Mouse (Mus musculus) erythroid progenitor cell, adult 5-6 weeks (primary cell): Measurements from ENCODE around the gene Mb21d2. TPM values are rescaled to one million over a fixed set of nuclear protein-coding genes. Genes with fewer than 3 reads are reported as not detected.

ENCODE experiments used
- ATAC-seq: replicated peaks from 2 replicates; pipeline ENCODE4 v1.8.0; 2016; ENCODE audit warnings: moderate number of reproducible peaks, mild to moderate bottlenecking, moderate TSS enrichment, inconsistent platforms; ENCODE audit not compliant: poor library complexity, low FRiP score, severe bottlenecking
- total RNA-seq, 2 experiments: library from RNA; stranded (forward) in 1 of 2; stranded (reverse) in 1 of 2; fragments of 150-400 nt in 1 of 2; fragments of 186-747, 209-891 nt in 1 of 2; gene quantifications; 2 replicates each; pipeline versions ENCODE4 v1.2.3 to v1.2.4; 2015 to 2017; ENCODE audit warnings: low replicate concordance in 2 of 2

The Mb21d2 gene
- total RNA-seq, 2 experiments from 2014 or later, result not detected

DNA sequence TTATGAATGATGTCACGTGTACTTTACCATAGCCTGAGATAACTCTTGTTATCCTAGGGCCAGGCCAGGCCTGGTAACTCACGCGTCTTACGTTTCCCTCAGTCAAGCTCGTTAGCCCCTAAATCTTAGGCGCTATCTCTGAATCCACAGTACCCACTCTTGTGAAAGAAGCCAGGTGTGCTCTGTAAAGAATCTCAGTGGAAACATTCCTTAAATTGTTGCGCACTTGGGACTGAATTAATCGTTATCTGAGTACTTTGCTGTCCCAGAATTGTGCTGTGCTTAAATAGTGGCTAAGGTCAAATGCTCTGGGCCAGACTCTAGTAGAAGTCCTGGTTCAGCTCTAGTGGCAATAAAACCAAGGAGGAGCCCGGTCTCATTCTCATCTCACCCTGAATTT lies 60.6 kb downstream of the Mb21d2 start:
- ATAC-seq, result no peak

DNA sequence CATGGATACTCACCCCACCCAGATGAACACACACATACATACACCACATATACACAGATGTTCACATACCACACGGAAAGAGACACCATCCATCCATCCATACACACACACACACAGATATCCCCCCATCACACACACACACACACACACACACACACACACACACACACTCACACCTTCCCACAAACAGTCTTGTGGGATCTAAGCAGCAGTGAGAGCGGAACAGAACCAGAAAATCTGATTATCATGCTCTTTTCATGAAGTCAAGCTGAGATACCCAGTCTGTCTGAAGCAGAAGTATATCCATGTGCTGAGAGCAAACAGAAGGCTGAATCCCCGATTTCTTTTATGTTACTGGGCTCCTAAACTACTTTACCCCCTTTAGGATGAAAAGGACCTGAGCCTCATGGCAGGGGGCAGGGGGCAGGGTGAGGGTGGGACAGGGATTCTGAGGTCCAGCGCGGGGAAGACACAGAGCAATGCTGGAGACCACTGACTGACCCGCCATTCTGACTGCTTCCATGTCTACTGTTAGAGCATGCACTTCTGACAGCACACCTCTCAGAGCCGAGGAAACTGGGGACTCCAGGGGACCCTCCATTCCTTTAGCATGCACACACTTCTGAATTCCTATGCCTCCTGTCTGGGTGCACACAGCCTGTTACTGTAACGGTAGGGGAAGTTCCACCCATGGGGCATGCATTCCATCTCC lies 62.7 kb downstream of the Mb21d2 start:
- no peak for ATAC-seq

DNA sequence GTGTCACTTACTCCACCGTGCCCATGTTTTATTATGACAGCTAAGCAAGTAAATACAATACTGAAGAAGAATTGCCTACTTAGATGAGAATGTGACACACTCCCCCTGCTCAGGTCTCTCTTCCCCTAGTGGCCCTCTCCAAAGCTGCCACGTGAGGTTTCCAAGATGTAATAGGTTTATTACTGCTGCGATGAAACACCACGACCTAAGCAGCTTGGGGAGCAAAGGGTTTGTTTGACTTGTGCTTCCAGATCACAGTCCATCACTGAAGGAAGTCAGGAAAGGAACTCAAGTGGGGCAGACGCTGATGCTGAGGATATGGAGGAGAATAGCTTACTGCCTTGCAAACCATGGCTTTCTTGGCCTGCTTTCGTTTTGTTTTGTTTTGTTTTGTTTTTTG lies 65.9 kb downstream of the Mb21d2 start:
- no peak for ATAC-seq

DNA sequence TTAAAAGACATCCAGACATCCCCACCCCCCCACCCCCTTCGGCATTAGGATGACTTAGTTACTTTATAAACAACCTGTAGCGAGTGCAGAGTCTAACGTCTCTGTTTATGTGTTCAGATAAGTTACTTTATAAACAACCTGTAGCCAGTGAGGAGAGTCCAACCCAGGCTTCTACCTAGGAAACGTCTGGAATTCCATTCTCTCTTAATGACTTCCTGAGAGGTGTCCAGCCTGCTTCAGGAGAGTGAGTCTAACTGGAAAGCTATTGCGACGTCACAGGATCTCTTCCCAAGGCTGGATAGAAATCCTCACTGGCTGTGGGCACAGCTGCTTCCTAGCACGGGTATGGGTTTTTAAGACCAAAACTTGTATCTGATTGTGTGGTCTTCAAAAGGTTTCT lies 67.4 kb downstream of the Mb21d2 start:
- no peak for ATAC-seq

DNA sequence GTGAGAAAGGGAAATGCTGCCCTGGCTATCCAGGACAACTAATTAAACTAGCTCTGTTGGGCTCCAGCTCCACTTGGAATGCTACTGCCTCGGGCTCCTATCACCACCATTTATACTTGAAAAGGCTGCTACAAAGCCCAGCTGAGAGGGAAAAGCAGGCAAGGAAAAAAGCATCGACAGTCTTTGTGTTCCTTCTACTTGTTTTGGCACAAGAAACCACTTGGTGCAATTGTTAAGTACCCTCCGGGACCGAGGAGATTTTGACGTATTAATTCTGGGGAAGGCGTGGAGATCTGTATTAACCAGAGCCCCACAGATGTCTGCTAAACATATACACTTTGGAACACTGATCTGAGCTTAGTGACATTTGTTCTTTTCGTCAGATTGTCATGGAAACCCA lies 69.8 kb downstream of the Mb21d2 start:
- ATAC-seq, result no peak

DNA sequence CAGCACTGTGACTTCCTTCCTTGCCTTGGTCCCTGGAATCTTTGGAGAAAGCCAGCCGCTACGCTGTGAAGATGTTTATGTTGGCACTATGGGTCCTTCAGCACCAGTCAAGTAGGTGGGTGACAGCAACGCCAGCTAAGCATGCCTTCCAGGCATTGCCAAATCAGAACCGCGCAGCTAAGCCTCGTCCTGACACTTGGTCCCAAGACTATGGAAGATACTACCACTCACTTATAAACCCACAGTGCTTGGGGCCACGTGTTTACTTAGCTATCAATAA lies 70.5 kb downstream of the Mb21d2 start:
- ATAC-seq, result no peak

- no peak for ATAC-seq
These were observed 71.1 kb downstream of the Mb21d2 start for GRCm38 (mm10) chr16:28858210-28859008.

- no peak for ATAC-seq
These were observed 78.1 kb downstream of the Mb21d2 start for GRCm38 (mm10) chr16:28851409-28851821.

GRCm38 (mm10) chr16:28850881-28851280 lies 78.6 kb downstream of the Mb21d2 start:
- ATAC-seq, result no peak

DNA sequence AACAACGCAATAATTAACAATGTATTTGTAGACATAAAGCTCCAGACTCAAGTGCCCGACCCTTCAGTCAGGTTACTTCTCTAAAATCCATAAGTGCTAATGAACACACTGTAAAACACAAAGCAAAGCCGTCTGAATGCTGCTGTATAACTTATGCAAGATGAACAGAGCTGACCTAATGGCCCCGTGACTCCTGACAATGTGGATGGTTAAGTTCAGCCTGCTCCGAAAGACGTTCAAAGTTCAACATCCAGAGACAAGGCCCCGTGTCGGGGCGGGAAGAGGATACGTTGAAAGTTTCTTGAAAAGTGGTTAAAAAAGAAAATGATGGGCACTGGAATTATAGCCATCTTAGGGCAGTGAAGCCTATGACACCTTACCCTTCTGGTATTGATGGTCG lies 83.3 kb downstream of the Mb21d2 start:
- no peak for ATAC-seq

DNA sequence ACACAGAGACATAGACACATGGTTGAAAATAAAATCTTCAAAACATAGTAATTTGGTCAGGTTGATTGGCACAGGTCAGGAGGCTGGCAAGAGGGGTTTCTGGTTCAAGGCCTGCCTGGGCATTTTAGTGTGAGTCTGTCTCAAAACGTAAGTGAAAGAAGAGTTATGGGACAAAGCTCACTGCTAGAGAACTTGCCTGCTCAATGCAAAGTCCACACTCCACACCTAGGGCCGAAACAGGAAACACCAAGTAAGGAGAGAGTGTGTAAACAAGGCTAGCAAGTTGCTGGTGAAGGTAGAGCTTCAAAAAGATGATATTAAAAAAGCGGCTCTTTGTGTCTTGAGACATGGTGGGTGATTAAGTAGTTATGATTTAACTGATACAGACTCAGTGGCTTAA lies 84.1 kb downstream of the Mb21d2 start:
- ATAC-seq, result no peak

DNA sequence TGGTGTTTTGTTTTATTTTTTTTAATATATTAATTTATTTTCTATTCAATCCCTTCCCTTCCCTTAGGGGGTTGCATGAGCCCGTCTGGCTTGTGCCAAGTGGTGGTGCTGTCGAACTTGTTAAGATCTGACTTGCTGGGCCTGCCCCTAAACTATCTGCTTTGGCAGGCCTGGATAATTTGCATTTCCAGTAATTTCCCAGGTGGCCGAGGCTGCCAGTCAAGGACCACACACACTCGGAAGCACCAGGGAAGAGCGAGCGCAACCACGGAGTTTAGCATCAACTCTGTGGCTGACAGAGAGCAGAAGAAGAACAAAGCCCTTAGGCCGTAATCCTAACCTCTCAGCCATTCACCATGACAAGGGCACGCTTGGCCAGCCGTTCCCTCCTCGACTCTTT lies 88.4 kb downstream of the Mb21d2 start:
- ATAC-seq, result no peak

DNA sequence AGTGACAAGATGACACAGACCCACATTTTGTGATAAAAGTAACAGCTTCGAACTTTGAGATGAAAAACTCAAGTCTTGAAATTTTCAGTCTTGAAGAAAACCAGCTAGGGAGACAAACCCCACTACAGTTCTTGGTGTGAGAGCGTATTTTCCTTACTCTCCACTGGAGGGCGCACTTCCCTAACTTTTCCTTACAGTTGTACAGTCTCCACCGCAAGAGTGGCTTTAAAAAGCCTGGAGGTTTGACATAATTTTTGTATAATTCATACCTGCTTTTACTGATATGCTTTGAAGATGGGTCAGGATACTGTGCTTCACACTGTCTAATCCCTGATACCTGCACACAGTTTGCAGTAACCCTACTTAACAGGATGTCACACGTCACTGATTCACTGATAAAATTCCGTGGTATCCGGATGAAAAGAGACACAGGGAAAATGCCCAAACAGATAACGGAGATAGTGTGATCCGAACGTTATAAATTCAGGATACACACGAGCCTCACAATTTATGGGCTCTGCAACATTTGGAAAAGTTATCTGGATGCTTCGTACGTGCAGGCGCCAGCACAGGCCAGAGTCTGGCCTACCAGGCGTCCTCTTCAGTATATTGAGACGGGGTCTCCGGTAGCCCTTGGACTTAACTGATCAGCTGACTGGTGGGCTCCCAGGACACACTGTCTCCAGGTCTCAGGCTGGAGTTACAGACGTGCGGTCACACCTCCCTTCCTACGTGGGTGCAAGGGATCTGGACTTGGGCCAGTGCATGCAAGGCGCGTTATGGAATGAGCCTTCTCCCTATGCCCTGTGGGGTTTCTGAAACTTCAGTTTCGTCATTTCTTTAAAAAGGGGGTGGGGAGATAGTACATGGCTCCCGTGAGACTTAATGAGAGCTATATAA lies 89.1 kb downstream of the Mb21d2 start:
- no peak for ATAC-seq

DNA sequence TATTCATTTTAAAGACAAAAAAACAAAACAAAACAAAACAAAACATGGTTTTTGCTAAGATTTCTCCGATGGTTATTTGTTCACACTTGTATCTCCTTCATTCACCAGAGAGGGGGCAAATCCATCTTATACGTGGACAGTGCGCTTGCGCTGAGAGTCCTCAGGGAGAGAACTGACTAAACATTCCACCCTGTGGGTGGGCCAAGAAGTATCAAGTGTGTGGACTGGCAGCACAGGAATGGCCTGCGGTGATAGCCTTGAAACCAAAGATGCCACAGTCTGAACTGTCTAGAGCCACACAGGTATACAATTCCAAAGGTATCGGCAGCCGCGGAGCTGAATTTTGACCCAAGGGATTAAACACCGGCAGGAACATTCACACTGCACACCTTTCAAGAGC lies 89.9 kb downstream of the Mb21d2 start:
- ATAC-seq, result no peak

DNA sequence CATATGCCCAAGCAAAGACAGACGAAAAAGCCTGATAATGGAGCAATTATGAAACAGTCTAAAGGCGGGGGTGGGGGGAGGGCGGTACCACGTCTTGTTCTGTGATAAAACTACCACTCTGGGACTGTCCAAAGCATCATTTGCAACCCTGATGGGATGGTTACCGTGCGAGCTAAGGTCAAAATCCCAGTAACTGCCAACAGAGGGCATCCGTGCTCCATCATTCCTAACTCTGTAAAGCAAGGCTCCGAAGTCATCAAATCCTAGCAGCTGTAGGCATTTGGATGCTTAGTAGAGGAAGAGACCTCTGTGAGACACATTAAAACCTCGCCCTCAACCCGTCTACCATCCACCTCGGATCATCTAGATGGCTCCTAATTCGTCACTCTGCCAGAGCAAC lies 91.5 kb downstream of the Mb21d2 start:
- no peak for ATAC-seq

DNA sequence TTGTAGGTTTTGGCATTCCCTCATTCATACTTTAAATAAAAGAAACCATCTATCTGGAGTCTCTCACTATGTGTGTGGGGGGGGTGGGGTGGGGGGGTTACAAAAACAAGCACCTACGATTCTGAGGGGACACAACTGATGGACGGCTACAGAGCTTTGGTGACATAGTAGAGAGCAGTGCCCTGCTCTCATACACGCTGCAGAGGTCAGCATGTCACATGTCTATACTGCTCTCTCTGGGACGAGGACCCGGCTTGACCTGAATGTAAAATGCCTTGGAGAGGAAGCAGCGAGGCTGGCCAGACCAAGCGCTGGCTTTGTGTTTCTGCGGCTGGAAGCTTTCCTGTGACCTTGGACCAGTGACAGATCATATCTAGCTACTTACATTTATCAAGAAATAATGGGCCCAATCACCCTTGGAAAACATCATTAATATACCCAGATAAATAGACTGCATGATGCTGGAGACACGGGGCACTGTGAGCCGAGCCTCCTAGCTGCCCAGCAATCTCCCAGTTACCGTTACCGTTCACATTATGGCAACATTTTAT lies 97.3 kb downstream of the Mb21d2 start:
- ATAC-seq, result no peak

- no peak for ATAC-seq
These were observed 100.1 kb downstream of the Mb21d2 start for GRCm38 (mm10) chr16:28829263-28829955.

DNA sequence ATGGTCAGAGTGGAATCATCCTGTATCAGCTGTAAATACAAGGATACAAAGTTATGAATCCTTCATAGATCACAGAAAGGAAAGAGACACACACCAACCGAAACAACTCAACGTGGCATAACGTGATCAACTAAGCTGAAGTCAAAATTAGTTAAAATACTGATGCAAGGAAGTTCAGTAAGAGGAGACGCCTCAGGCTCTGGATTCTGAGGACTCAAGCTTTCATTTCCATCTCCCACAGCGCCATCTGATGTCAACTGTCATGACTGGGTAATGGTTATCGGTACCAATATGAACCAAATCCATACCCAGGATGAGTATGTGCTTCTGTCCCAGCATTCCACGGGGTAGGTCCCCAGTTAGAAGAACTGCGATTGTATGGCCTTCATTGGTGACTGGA lies 104.7 kb downstream of the Mb21d2 start:
- no peak for ATAC-seq

DNA sequence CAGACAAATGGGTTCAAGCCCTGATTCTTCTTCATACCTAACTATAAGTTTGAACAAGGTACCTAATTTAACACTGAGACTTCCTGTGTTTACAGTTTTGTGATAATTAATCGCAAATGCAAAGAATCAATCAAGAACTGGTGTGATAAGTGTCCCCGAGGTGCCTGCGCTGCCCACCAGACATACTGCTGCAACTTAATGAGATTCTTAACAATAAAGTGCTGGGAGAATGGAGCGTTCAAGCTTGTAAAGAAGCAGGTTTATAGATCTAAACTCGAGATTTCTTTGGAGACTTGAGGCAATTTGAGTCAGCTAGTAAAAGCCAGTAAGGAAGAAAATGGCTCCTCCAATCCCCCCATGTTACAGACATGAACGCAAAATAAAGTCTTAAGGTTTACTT lies 107.7 kb downstream of the Mb21d2 start:
- ATAC-seq, result no peak

- no peak for ATAC-seq
These were observed 110.7 kb downstream of the Mb21d2 start for GRCm38 (mm10) chr16:28818749-28819285.
